Mouse (Mus musculus) ES-E14 (cell line): ENCODE results near the gene Zfp956. TPM values are rescaled to one million over a fixed set of nuclear protein-coding genes. Genes with fewer than 3 reads are reported as not detected.
"Not testable (repeated sequence)": the region's sequence is repeated elsewhere in the genome, so short reads cannot be mapped to it uniquely, and the experiment has no call there.

Source experiments
- DNase-seq: peaks from one replicate; pipeline ENCODE4 v3.0.0-alpha.2; 2013; ENCODE audit warnings: low read depth, low spot score
- H3K27ac ChIP-seq: 2 replicates; pipeline ENCODE4 v1.5.1; 2012; ENCODE audit warnings: low read depth, mild to moderate bottlenecking, low read length, moderate library complexity, mixed read lengths; ENCODE audit not compliant: poor library complexity, insufficient read depth, severe bottlenecking
- H3K36me3 ChIP-seq: 2 replicates; pipeline ENCODE4 v1.6.1; 2012; ENCODE audit warnings: mild to moderate bottlenecking, low read length, moderate library complexity, mixed read lengths; ENCODE audit not compliant: control insufficient read depth, poor library complexity, insufficient read depth, severe bottlenecking
- H3K4me1 ChIP-seq, 2 experiments: fragments of 150-350 bp in 1 of 2; sonication (generic) in 1 of 2; 2 replicates each; pipeline ENCODE4 v1.6.1; 2012; ENCODE audit warnings: low read length in 2 of 2, mild to moderate bottlenecking in 1 of 2, mixed read lengths in 1 of 2; ENCODE audit not compliant: control insufficient read depth in 2 of 2, insufficient read depth in 2 of 2, poor library complexity in 1 of 2
- H3K4me3 ChIP-seq, 2 experiments: fragments of 150-350 bp in 1 of 2; sonication (generic) in 1 of 2; 2 replicates each; pipeline ENCODE4 v1.5.1; 2012; ENCODE audit warnings: low read length in 2 of 2, low read depth in 1 of 2, mild to moderate bottlenecking in 1 of 2, mixed read lengths in 1 of 2; ENCODE audit not compliant: insufficient read depth in 1 of 2, poor library complexity in 1 of 2, severe bottlenecking in 1 of 2
- H3K9ac ChIP-seq: 2 replicates; pipeline ENCODE4 v1.6.1; 2012; ENCODE audit warnings: low read depth, mild to moderate bottlenecking, low read length, mixed read lengths; ENCODE audit not compliant: poor library complexity, insufficient read depth, severe bottlenecking
- H3K9me3 ChIP-seq: fragments of 150-350 bp; sonication (generic); 2 replicates; pipeline ENCODE4 v1.6.1; 2012; ENCODE audit warnings: low read depth, mild to moderate bottlenecking, low read length; ENCODE audit not compliant: control insufficient read depth, insufficient read depth
- CHD2 ChIP-seq: IDR thresholded peaks from 2 replicates; pipeline ENCODE4 v1.6.1; 2014; ENCODE audit warnings: mild to moderate bottlenecking, low read depth, low read length, inconsistent platforms
- HCFC1 ChIP-seq: IDR thresholded peaks from 2 replicates; pipeline ENCODE4 v1.6.1; 2012; ENCODE audit warnings: low read length, inconsistent platforms, borderline replicate concordance; ENCODE audit not compliant: insufficient read depth
- MAFK ChIP-seq: IDR thresholded peaks from 2 replicates; pipeline ENCODE4 v1.6.1; 2014; ENCODE audit warnings: mild to moderate bottlenecking, low read depth, low read length, inconsistent platforms; ENCODE audit not compliant: insufficient read depth
- ZC3H11A ChIP-seq: IDR thresholded peaks from 2 replicates; pipeline ENCODE4 v1.6.1; 2012; ENCODE audit warnings: low read depth, mild to moderate bottlenecking, inconsistent platforms, low read length, borderline replicate concordance
- ZNF384 ChIP-seq: IDR thresholded peaks from 2 replicates; pipeline ENCODE4 v1.6.1; 2012; ENCODE audit warnings: low read depth, low read length, inconsistent platforms
- in situ Hi-C, 2 experiments: fragments of 600-800 bp; cut with MboI; formaldehyde crosslinking; loops; one replicate each; pipeline ENCODE4 v1.15.1; 2025; ENCODE audit warnings: low sequenced_read_pairs in 2 of 2, inconsistent platforms in 1 of 2; ENCODE audit not compliant: unreplicated experiment in 2 of 2
- total RNA-seq: library from RNA; depleted of rRNA; stranded (reverse); fragments of 300-350 nt; gene quantifications from 2 replicates; pipeline ENCODE4 v1.2.3, GENCODE M21; 2012

Zfp956 gene
- total RNA-seq, 1 experiment: 8.6 TPM

DNA sequence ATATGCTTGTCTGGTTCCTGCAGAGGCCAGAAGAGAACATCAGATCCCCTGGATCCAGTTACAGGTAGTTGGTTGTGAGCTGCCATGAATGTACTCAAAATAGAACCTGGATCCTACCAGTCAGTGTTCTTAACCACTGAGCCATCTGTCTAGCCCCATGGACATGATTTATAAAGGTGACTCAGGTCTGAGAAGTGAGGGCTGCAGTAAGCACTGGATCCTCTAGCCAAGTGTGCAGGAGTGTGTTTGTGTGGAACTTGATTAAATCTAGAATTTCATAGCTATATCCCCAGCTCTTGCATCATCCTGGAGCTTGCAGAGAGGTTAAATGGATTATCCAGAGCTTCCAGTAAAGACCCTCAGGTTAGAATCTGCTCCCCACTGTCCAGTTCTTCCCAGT, 4.6 kb downstream of the Zfp956 start:
- in situ Hi-C loops: no loop called here

DNA sequence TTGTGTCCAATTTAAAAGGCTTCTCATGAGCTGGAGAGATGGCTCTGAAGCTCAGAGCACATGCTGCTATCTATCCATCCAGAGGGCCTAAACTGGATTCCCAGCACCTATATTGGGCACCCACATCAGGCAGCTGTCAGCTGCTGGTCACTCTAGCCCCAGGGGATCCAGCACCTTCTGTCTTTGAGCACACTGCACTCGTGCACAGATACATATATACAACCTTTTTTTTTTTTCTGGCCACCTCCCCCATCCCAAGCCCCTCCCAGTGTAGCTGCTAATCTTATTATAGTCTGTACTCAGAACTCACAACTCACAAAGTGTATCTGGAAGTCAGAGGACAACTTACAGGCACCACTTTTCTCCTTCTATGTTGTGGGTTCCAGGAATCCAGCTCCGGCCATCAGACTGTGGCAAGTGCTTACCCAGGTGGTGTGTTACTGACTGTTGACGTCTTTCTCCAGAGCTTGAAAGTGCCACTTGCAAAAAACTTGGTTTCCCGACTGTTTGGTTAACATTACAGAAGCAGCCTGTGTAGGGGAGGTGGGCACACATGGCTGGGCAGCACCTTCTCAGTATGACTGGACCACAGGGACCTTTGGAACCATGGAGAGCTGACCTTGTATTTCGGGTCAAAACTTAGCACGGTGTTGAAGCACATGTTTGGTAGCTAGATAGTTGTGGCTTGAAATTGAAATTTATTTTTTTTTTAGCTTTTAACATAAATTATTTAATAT, 7.7 kb downstream of the Zfp956 start:
- Histone ChIP-seq H3K9ac (no peak overlapping the region), H3K4me1 (no peaks in the 10 kb centered on the region), H3K36me3 (peaks cover 14% of the 10 kb centered on the region; the same call in 1 of the 2 replicates), H3K4me3 (no peak overlapping the region), H3K27ac (no peak overlapping the region), H3K9me3 (no peaks in the 10 kb centered on the region)
- in situ Hi-C loops: no loop called here
- TF ChIP-seq ZC3H11A: no peak
- TF ChIP-seq ZNF384: no peak
- TF ChIP-seq MAFK: no peak
- TF ChIP-seq CHD2: no peak
- no peak for TF ChIP-seq HCFC1
- no peak for DNase-seq

More for the DNA sequence above, 4.6 kb downstream of the Zfp956 start:
- Histone ChIP-seq H3K27ac (no peak overlapping the region), H3K9ac (no peak overlapping the region), H3K4me1 (no peaks in the 10 kb centered on the region; a peak in 1 of 4 replicates), H3K36me3 (peaks cover 2% of the 10 kb centered on the region; the same call in 1 of the 2 replicates), H3K4me3 (no peak overlapping the region), H3K9me3 (no peaks in the 10 kb centered on the region)
- no peak for DNase-seq
- no peak for TF ChIP-seq ZNF384
- TF ChIP-seq ZC3H11A: no peak
- no peak for TF ChIP-seq HCFC1
- TF ChIP-seq CHD2: no peak

DNA sequence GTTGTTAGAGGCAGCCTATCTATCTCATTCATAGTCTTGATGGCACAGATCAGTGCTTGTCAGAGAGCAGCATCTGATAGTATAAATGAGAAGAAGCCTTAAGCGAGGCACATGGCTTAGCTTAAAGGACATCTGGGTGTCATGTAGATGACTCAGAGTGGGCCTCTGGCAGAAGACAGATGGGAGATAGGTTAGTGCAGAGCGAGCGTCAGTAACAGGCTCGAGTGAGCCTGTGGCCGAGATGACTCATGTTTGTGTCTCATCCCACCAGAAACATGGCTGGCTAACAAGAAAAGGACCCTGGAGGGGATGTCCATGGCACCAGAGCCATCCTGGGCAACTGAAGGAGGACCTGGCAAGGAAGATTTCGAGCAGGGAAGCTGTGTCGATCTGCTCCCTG, 9.9 kb downstream of the Zfp956 start:
- TF ChIP-seq CHD2 (no peak), ZC3H11A (no peak), ZNF384 (no peak), MAFK (no peak), HCFC1 (no peak)
- H3K9me3 ChIP-seq: no peaks in the 10 kb centered on the region
- peaks cover 14% of the 10 kb centered on the region; the same call in 1 of the 2 replicates for H3K36me3 ChIP-seq
- H3K4me1 ChIP-seq: no peaks in the 10 kb centered on the region
- no peak for DNase-seq
- H3K9ac ChIP-seq: no peak overlapping the region
- no peak overlapping the region for H3K4me3 ChIP-seq
- H3K27ac ChIP-seq: no peak overlapping the region
- in situ Hi-C loops: no loop called here

DNA sequence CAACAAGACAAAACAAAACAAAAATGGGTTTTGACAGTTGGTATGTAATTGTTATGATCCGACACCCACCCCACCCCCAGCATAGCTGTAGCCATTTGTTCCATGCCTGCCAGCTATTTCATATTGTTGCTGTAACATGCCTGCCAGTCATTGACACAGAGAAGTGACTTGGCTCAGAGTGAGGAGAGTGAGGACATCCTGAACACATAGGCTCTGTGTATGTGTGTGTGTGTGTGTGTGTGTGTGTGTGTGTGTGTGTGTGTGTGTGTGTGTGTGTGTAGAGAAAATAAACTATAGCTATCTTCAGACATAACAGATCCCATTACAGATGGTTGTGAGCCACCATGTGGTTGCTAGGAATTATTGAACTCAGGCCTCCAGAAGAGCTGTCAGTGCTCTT, 15.0 kb downstream of the Zfp956 start:
- H3K27ac ChIP-seq, DNase-seq, H3K9me3 ChIP-seq, H3K9ac ChIP-seq, in situ Hi-C loops, H3K4me3 ChIP-seq, H3K4me1 ChIP-seq: not testable (repeated sequence)
- H3K36me3 ChIP-seq: peaks cover 13% of the 10 kb centered on the region; the same call in 1 of the 2 replicates

DNA sequence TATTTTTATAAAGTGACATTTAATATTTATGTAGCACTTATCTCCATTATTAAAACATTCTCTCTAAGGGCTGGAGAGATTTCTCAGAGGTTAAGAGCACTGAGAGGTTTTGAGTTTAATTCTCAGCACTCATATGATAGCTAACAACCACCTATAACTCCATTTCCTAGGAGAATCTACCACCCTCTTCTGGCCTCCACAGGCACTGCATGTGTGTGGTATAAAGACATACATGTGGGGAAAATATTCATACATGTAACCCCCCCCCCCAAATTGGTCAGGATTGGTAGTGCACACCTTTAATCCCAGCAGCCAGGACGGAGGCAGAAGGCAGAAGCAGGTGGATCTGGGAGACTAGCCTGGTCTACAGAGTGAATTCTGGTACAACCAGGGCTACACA, 21.4 kb downstream of the Zfp956 start:
- no peak for DNase-seq
- no peaks in the 10 kb centered on the region for H3K9me3 ChIP-seq
- in situ Hi-C loops: no loop called here
- H3K4me1 ChIP-seq: no peaks in the 10 kb centered on the region
- no peak overlapping the region for H3K9ac ChIP-seq
- TF ChIP-seq ZNF384 (no peak), CHD2 (no peak), MAFK (no peak), ZC3H11A (no peak), HCFC1 (no peak)
- no peak overlapping the region for H3K27ac ChIP-seq
- H3K36me3 ChIP-seq: no peaks in the 10 kb centered on the region
- no peak overlapping the region for H3K4me3 ChIP-seq
